Mouse (Mus musculus) G1E (cell line): ENCODE measurements around the gene Ccdc194. TPM values are rescaled to one million over a fixed set of nuclear protein-coding genes. Genes with fewer than 3 reads are reported as not detected.
"Not testable (repeated sequence)": the region's sequence is repeated elsewhere in the genome, so short reads cannot be mapped to it uniquely, and the experiment has no call there.

Experiments used
- ATAC-seq: 2 replicates; pipeline ENCODE4 v1.8.0; 2016; ENCODE audit warnings: mild to moderate bottlenecking; ENCODE audit not compliant: insufficient number of reproducible peaks, poor library complexity, low FRiP score, severe bottlenecking; ENCODE audit errors: extremely low read depth
- DNase-seq: peaks from one replicate; pipeline ENCODE4 v3.0.0; 2012; ENCODE audit warnings: low spot score
- H3K27me3 ChIP-seq: 2 replicates; pipeline ENCODE4 v1.6.1; 2012; ENCODE audit warnings: mild to moderate bottlenecking, low read length, inconsistent platforms; ENCODE audit not compliant: insufficient read depth
- H3K36me3 ChIP-seq: replicated peaks from 2 replicates; pipeline ENCODE3; 2012; ENCODE audit warnings: mild to moderate bottlenecking, inconsistent platforms
- H3K4me1 ChIP-seq: 2 replicates; pipeline ENCODE4 v1.6.1; 2012; ENCODE audit warnings: low read depth, low read length, inconsistent platforms, mixed read lengths; ENCODE audit not compliant: insufficient read depth
- H3K4me3 ChIP-seq: 2 replicates; pipeline ENCODE4 v1.5.1; 2012; ENCODE audit warnings: low read depth, mild to moderate bottlenecking, inconsistent platforms, low read length, moderate library complexity, mixed read lengths
- H3K9me3 ChIP-seq: replicated peaks from 2 replicates; pipeline ENCODE4 v1.6.1; 2012; ENCODE audit warnings: inconsistent platforms
- CTCF ChIP-seq: IDR thresholded peaks from 2 replicates; pipeline ENCODE4 v1.5.1; 2012; ENCODE audit warnings: low read depth, low read length, inconsistent platforms, mixed read lengths
- GATA1 ChIP-seq: IDR thresholded peaks from 2 replicates; pipeline ENCODE4 v1.6.1; 2012; ENCODE audit warnings: borderline replicate concordance, low read length, inconsistent platforms, mixed read lengths
- GATA2 ChIP-seq: IDR thresholded peaks from 2 replicates; pipeline ENCODE4 v1.6.1; 2012; ENCODE audit warnings: low read depth, low read length, inconsistent platforms, borderline replicate concordance
- POLR2AphosphoS5 ChIP-seq: IDR thresholded peaks from 2 replicates; pipeline ENCODE4 v1.6.1; 2012; ENCODE audit warnings: low read depth, low read length, inconsistent platforms; ENCODE audit not compliant: insufficient replicate concordance
- TAL1 ChIP-seq: conservative IDR thresholded peaks from 2 replicates; pipeline ENCODE4 v1.6.1; 2012; ENCODE audit warnings: low read depth, low read length, inconsistent platforms, mixed read lengths
- polyA plus RNA-seq: library from polyadenylated mRNA; stranded (reverse); fragments of >175 nt; gene quantifications from 2 replicates; pipeline ENCODE4 v1.2.3, GENCODE M21; 2012
- total RNA-seq, 2 experiments: library from RNA; stranded (forward) in 1 of 2; stranded (reverse) in 1 of 2; fragments of 200-1000 nt in 1 of 2; fragments of >200 nt in 1 of 2; fragmentation: Nextera tagmentation in 1 of 2; gene quantifications; 2 replicates each; pipeline ENCODE4 v1.2.3; 2014 to 2017

Gene Ccdc194
- total and polyA plus RNA-seq, 3 experiments = 0.22 TPM; not detected in 2

DNA sequence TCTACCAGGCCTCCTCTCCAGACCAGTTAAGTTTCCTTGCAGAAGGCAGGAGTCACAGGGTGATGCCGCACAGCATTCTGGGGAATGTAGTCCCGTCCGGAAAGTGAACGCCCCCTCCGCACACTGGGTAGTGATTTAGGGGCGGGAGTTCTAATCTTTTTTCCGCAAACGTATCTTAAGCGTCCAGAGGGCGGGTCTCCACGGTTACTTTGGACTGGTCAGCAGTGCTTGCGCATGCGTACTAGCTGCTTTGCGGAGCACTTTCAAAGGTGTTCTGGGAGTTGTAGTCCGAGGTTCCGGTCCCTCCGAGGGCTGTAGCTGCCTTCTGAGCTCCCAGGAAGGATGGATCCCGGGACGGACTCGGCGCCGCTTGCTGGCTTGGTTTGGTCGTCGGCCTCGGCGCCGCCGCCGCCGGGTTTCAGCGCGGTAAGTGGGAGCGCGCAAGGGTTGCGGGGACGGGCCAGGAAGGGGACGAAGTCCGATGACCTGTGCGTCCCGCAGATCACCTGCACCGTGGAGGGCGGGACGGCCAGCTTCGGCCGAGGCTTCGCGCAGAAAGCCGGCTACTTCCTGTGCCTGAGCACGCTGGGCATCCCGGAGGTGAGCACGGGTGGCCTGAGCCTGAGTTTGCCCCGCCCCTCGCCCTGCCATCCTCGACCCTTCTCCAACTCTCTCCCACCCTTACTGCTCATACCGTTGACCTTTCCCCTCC is 17.3 kb upstream of the Ccdc194 start, which contains the start of gene Mvb12a:
Gene Mvb12a (plus strand): TSS at position 291 of the 712 bp plus-strand sequence.
- DNase-seq (peak; percentile 90), ATAC-seq (peak; percentile 88)
- no peaks in the 10 kb centered on the region for H3K27me3 ChIP-seq
- TF ChIP-seq POLR2AphosphoS5 = no peak
- TF ChIP-seq GATA1 = no peak
- no peak for TF ChIP-seq GATA2
- no peak for TF ChIP-seq TAL1
- no peak for TF ChIP-seq CTCF
- peak within 1 kb of the TSS; percentile 96 for H3K4me3 ChIP-seq
- H3K4me1 ChIP-seq = peaks cover 35% of the 10 kb centered on the region
- no peaks in the 10 kb centered on the region for H3K9me3 ChIP-seq
- peaks cover 41% of the 10 kb centered on the region for H3K36me3 ChIP-seq

DNA sequence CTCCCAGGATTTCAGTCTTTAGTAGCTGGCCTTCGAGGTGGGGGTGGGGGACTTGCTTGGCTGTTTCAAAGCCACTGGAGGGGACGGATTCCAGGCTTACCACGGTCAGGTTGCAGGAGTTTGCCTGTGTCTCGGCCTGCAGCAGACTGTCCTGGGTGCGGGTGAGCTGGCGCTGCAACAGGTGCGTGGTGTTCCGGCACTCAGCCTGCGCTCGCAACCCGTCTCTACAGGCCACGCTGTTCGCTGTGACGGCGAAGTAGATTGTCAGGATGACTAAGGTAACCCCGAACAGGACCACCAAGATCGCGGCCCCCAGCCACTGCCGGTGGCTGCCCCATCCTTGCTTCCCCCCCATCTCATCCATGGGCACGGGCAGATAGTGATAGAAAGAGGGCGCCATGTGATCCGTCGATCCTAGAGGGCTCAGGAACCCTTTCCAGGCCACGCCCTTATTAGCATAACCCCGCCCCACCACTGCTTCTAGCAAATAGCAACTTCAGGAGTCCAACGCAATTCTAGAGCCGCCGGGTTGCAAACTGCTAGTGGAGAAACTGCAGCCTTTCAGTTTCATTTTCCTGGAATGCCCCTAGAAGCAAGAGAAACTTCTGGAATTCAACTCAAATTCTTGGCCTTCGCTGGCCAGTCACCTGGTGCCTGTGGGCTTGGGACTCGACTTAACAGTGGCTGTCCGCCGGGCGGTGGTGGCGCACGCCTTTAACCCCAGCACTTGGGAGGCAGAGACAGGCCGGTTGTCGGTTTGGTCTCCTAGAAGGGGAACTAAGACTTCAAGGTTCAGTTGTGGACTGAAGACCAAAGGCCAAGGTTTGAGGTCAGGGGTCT is 11.7 kb upstream of the Ccdc194 start, which contains the start of gene Bst2:
Gene Bst2 (minus strand): TSS at position 429 of the 840 bp plus-strand sequence.
- DNase-seq = peak; percentile 85
- TF ChIP-seq CTCF (no peak), GATA1 (no peak)
- Histone ChIP-seq H3K9me3 (no peaks in the 10 kb centered on the region), H3K4me1 (peaks cover 49% of the 10 kb centered on the region), H3K27me3 (no peaks in the 10 kb centered on the region), H3K36me3 (peaks cover 14% of the 10 kb centered on the region), H3K4me3 (peak within 1 kb of the TSS; percentile 77)
- peak; percentile 83 for ATAC-seq

DNA sequence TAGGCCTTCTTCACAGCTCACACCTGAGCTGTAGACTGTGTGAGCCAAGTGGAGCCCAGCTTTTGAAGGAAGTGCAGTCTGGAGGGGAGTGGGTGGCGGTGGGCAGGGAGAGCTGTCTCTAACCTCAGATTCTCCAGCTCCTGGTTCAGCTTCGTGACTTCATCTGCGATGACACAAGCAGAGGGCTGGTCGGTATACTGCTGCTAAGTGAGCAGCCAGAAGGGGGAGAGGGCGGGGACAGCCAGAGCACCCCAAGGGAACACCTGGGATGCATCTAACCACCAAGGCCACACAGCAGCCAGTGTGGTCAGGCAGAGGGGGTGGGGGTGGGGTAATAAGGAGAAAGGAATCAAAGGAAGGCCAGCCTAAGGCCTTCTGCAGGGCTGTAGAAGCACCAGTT is 10.2 kb upstream of the Ccdc194 start:
- peak; percentile 47 for DNase-seq
- no peak for ATAC-seq
- Histone ChIP-seq H3K4me3 (peak overlapping the region; percentile 38; the same call in 1 of the 2 replicates), H3K4me1 (peaks cover 45% of the 10 kb centered on the region), H3K27me3 (no peaks in the 10 kb centered on the region), H3K36me3 (peaks cover 11% of the 10 kb centered on the region), H3K9me3 (no peaks in the 10 kb centered on the region)
- TF ChIP-seq CTCF = no peak
- no peak for TF ChIP-seq POLR2AphosphoS5
- TF ChIP-seq GATA1 = no peak
- no peak for TF ChIP-seq GATA2
- no peak for TF ChIP-seq TAL1

DNA sequence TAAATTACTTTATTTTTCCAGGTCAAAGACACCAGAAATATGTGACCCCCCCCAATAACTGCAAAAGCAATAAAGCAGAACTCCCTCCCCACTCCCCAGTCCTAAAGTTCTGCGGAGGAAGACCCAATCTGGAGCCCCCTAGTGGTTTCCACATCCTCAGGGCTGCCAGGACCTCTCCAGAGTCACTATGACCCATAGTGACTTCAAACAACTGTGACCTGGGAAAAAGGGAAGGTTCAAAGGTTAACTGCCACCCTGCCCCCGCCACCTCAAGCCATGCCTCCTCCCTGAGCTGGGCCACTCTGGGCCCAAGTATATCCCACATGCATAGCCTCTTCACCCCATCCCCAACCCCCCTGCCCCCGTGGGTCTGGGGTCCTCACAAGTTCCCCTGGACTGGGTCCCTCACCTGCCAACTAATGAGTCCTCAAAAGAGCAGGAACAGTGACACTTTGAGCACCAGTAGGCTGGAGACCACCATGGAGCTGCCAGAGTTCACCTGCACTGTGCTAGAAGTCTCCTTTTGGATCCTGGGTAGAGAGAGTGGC is 8.8 kb upstream of the Ccdc194 start:
- Histone ChIP-seq H3K4me1 (peaks cover 49% of the 10 kb centered on the region), H3K9me3 (no peaks in the 10 kb centered on the region), H3K27me3 (no peaks in the 10 kb centered on the region), H3K36me3 (peaks cover 9% of the 10 kb centered on the region), H3K4me3 (no peak overlapping the region)
- DNase-seq (no peak), ATAC-seq (no peak)
- TF ChIP-seq CTCF = no peak
- no peak for TF ChIP-seq GATA1

DNA sequence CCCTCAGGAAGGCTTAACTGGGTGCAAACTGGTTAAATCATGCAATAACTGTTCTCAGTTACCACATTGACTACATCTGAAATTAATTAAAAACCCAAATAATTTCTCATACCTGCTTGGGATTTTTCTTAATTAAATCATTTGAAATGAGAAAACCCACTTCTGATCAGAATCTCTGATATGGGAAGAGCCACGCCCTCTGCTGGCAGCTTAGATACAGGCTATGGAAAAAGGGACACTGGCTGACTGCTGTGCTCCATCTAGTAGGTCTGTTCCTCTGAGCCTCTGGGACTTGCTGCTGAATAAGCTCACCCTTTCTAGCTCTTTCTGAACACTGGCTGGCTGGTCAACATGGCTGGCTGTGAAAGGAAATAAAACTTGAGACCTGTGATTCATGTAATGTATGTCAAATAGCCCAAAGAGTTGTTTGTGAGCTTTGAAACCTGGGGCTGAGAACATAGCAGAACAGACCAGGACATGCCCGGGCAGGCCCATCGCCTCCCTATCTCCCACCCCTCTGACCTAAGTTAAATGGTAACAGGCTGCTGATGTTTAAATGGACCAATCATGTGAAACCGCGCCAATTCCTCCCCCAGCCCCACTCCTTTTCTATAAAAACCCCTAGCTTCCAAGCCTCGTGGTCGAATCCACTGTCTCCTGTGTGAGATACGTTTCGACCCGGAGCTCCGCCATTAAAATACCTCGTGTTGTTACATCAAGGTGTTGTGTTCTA is 5.4 kb upstream of the Ccdc194 start:
- not testable (repeated sequence) for H3K36me3 ChIP-seq, H3K4me3 ChIP-seq, DNase-seq, H3K9me3 ChIP-seq, ATAC-seq
- Histone ChIP-seq H3K4me1 (peaks cover 21% of the 10 kb centered on the region), H3K27me3 (peaks cover 26% of the 10 kb centered on the region)

DNA sequence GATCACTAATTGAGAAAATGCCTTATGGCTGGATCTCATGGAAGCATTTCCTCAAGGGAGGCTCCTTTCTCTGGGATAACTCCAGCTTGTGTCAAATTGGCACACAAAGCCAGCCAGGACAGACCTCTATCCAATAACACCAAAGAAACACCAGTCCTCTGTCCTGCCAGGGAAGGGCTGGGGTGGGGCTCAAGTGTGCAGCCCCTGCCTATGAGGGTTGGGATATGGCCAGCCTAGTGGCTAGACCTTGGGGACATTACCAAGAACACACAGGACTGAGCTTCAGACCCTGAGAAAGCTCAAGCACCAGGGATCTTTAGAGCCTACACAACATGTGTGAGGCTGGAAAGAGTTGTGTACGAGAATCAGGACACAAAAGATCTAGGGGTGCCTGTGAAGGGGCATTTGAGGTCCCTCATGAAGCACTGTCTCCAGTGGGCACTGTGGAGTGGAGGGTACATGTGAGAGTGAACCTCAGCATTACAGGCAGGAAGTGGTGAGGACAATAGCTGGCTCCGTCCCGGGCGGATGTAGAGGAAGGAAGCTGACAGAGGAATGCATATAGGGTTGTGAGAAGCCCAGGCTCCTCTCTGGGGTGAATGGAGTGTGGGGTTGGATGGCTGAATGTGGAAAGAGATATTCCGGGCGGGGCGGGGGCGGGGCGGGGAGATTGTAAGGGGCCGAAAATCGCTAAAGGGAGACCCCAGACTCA is 3.0 kb upstream of the Ccdc194 start:
- TF ChIP-seq TAL1 (no peak), GATA1 (no peak), CTCF (no peak), GATA2 (no peak)
- Histone ChIP-seq H3K4me1 (peaks cover 7% of the 10 kb centered on the region), H3K4me3 (no peak overlapping the region), H3K9me3 (no peaks in the 10 kb centered on the region), H3K36me3 (no peaks in the 10 kb centered on the region), H3K27me3 (peaks cover 39% of the 10 kb centered on the region)
- DNase-seq (no peak), ATAC-seq (no peak)
